In genomic region chr2:116063819-116064293, GRCm38 (mm10) we compare ENCODE assay signal across 8 mouse cellular contexts. TPM values are rescaled to one million over a fixed set of nuclear protein-coding genes. Genes with fewer than 3 reads are reported as not detected.
DNase-seq lines count a peak whose midpoint lies in the region; ATAC-seq lines count a peak whose summit lies in the region.

No protein-coding gene starts in this region.

- no peaks in the 10 kb centered on the region for H3K9me3 ChIP-seq in forebrain, embryonic 10.5 days
- no peaks in the 10 kb centered on the region for H3K9me3 ChIP-seq in intestine, embryonic 15.5 days

- H3K27ac ChIP-seq in forebrain, embryonic 10.5 days: peak overlapping the region; percentile 90
- peak overlapping the region; percentile 95 for H3K27ac ChIP-seq in intestine, embryonic 15.5 days

- no peak for ATAC-seq in intestine, embryonic 15.5 days

- peaks cover 55% of the 10 kb centered on the region for H3K27me3 ChIP-seq in forebrain, embryonic 10.5 days (ENCODE audit: poor library complexity, severe bottlenecking)
- H3K27me3 ChIP-seq in intestine, embryonic 15.5 days (replicated peaks): peaks cover 3% of the 10 kb centered on the region; the same call in 1 of the 2 replicates

- intact Hi-C loops in gastrocnemius, postnatal 14 days (cut with DNase I; ENCODE audit: low total_unique reads): loop anchor here (10.0 kb wide), 1 partner anchor 209 kb away; no protein-coding TSS in a partner anchor

- H3K36me3 ChIP-seq in forebrain, embryonic 10.5 days (replicated peaks): peaks cover 13% of the 10 kb centered on the region
- no peaks in the 10 kb centered on the region for H3K36me3 ChIP-seq in intestine, embryonic 15.5 days

- peak overlapping the region; percentile 77 for H3K4me2 ChIP-seq in intestine, embryonic 15.5 days (replicated peaks)

- peak overlapping the region; percentile 76 for H3K4me3 ChIP-seq in forebrain, embryonic 10.5 days
- H3K4me3 ChIP-seq in intestine, embryonic 15.5 days (replicated peaks): peak overlapping the region; percentile 62

- peak overlapping the region; percentile 90 for H3K9ac ChIP-seq in intestine, embryonic 15.5 days

- peak; percentile 42 for DNase-seq in gastrocnemius, postnatal 10 days
- no peak for DNase-seq in gastrocnemius, postnatal 14 days
- DNase-seq in ES-CJ7 (ENCODE audit: low read depth, low spot score): peak; percentile 34
- peak; percentile 59 for DNase-seq in forebrain, embryonic 10.5 days (ENCODE audit: extremely low spot score, low spot score)
- DNase-seq in lung, postnatal 36 days: peak; percentile 26
- DNase-seq in frontal cortex, postnatal 10 days (ENCODE audit: low spot score in 2 of 2): no peak
- no peak for DNase-seq in urinary bladder, postnatal 25 days (ENCODE audit: low spot score)

- H3K4me1 ChIP-seq in forebrain, embryonic 10.5 days: peaks cover 74% of the 10 kb centered on the region
- no peaks in the 10 kb centered on the region for H3K4me1 ChIP-seq in intestine, embryonic 15.5 days (replicated peaks)

- under 1% methylated on average over 37 of the region's 37 CpGs for WGBS in forebrain, embryonic 10.5 days
- WGBS in intestine, embryonic 15.5 days: under 1% methylated on average over 37 of the region's 37 CpGs

RNA-seq across cellular contexts. Expression of gene Meis2, which starts 1.8 kb away (rescaled TPM):
- total RNA-seq in gastrocnemius, postnatal 10 days (2021): 1 to 10 TPM; 4.0 to 5.2 TPM
- 1 to 10 TPM; 2.6 to 3.2 TPM for total RNA-seq in gastrocnemius, postnatal 14 days (2021)
- 32.5 TPM in 2 replicates for polyA plus RNA-seq in forebrain, embryonic 10.5 days (2016; fragmentation: Nextera tagmentation; extraction: Ambion mirVana)
- 39.9 and 41.5 TPM in 2 replicates for polyA plus RNA-seq in intestine, embryonic 15.5 days (2015; fragmentation: Nextera tagmentation; extraction: Ambion mirVana)

Comparison
In these comparisons a context has a peak if more than half of its experiments do, and no peak if none do; other contexts are left out.
1. DNase-seq: peak in gastrocnemius, postnatal 10 days (single experiment), ES-CJ7 (single experiment), forebrain, embryonic 10.5 days (single experiment) and lung, postnatal 36 days (single experiment); none in gastrocnemius, postnatal 14 days (single experiment), frontal cortex, postnatal 10 days (0 of 2) and urinary bladder, postnatal 25 days (single experiment).